Mouse (Mus musculus) testis, adult 2 months (tissue): ENCODE data around the gene Ddo. TPM values are rescaled to one million over a fixed set of nuclear protein-coding genes. Genes with fewer than 3 reads are reported as not detected.

Source experiments
- H3K27ac ChIP-seq: fragments of 200-500 bp; 2 replicates; pipeline ENCODE4 v1.5.1; 2012; ENCODE audit warnings: low read depth, low read length; ENCODE audit not compliant: control insufficient read depth, insufficient read depth
- H3K27me3 ChIP-seq: fragments of 200-500 bp; 2 replicates; pipeline ENCODE4 v1.6.1; 2012; ENCODE audit warnings: mild to moderate bottlenecking, low read length, moderate library complexity; ENCODE audit not compliant: control insufficient read depth, insufficient read depth
- H3K36me3 ChIP-seq: fragments of 200-500 bp; 2 replicates; pipeline ENCODE4 v1.6.1; 2012; ENCODE audit warnings: mild to moderate bottlenecking, low read length; ENCODE audit not compliant: control insufficient read depth, insufficient read depth
- H3K4me1 ChIP-seq: fragments of 200-500 bp; 2 replicates; pipeline ENCODE4 v1.6.1; 2012; ENCODE audit warnings: low read length; ENCODE audit not compliant: control insufficient read depth, insufficient read depth
- H3K4me3 ChIP-seq: fragments of 200-500 bp; 2 replicates; pipeline ENCODE4 v1.5.1; 2012; ENCODE audit warnings: low read depth, mild to moderate bottlenecking, low read length, moderate library complexity, mixed read lengths; ENCODE audit not compliant: control insufficient read depth
- CTCF ChIP-seq: fragments of 200-500 bp; IDR thresholded peaks from 2 replicates; pipeline ENCODE4 v1.5.1; 2012; ENCODE audit warnings: low read depth, mild to moderate bottlenecking, inconsistent platforms, low read length, moderate library complexity; ENCODE audit not compliant: control insufficient read depth, insufficient read depth, insufficient replicate concordance
- POLR2A ChIP-seq: fragments of 200-500 bp; IDR thresholded peaks from 2 replicates; pipeline ENCODE4 v1.6.1; 2012; ENCODE audit warnings: low read depth, mild to moderate bottlenecking, inconsistent platforms, low read length, moderate library complexity; ENCODE audit not compliant: control insufficient read depth
- polyA plus RNA-seq: library from polyadenylated mRNA; depleted of rRNA; stranded (reverse); fragments of >200 nt; gene quantifications from 2 replicates; pipeline ENCODE4 v1.2.3, GENCODE M21; 2012

Gene Ddo
- polyA plus RNA-seq, 1 experiment: 2.5 TPM

DNA sequence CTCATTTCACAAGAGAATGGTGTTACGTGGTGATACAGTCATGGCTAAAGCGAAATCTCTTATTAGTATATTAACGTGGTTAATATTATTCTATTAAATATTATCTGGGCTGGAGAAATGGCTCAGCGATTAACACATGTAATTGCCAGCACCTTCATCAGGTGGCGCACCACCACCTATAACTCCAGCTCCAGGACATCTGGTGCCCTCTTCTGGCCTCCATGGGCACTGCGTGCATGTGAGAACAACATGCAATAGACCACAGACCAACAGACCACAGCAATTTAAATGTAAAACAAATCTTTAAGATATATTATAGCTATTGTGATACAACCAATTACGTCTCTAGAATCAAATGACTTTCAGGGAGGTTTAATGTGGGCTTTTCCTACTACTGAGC lies 671 bp upstream of the Ddo start:
- no peak overlapping the region for H3K27ac ChIP-seq

DNA sequence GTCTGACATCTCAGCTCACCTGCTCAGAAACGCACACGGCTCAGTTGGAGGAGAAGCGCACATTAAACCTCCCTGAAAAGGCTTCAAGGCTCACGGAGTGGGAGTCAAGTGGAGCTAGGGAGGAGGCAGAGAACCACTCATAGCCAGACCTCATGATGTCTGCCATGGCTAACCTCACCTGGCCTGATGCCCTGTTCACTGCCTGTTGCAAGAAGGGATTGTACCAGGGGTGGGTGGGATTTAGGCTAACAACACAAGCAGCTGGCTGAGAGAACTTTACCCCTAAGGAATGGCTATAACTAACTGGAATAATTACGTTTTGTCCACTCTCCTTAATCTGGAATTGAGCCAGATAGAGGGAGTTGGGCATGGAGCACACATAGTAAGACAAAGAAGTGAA lies 646 bp downstream of the Ddo start:
- Histone ChIP-seq H3K4me1 (no peaks in the 10 kb centered on the region; the same call in 1 of the 2 replicates), H3K27me3 (no peaks in the 10 kb centered on the region), H3K27ac (no peak overlapping the region), H3K36me3 (no peaks in the 10 kb centered on the region), H3K4me3 (no peak overlapping the region)
- TF ChIP-seq CTCF: no peak
- TF ChIP-seq POLR2A: no peak

More for the DNA sequence above, 671 bp upstream of the Ddo start:
- Histone ChIP-seq H3K36me3 (no peaks in the 10 kb centered on the region), H3K27me3 (no peaks in the 10 kb centered on the region), H3K4me1 (no peaks in the 10 kb centered on the region; the same call in 1 of the 2 replicates), H3K4me3 (no peak overlapping the region)
- TF ChIP-seq CTCF (peak; percentile 76; the same call in 1 of the 2 replicates), POLR2A (no peak)

DNA sequence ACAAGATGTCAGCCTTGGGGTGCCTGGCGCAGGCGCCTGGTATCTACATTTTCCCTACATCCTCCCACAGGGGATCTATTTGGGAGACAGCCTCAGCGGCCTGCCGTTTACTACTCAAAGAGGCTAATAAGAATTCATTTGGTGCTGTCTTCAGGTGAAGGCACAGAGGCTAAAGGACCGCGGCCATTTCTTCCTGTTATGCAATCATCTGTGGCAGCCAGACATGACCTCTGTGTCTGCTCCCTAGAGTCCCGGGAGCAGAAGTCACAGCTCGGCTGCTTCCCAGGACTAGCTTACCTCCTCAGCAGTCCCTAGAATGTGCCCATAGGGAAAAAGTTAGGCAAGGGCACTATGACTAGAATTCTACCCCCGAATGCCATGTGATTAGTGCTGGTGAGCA lies 1.1 kb downstream of the Ddo start:
- H3K36me3 ChIP-seq: no peaks in the 10 kb centered on the region

DNA sequence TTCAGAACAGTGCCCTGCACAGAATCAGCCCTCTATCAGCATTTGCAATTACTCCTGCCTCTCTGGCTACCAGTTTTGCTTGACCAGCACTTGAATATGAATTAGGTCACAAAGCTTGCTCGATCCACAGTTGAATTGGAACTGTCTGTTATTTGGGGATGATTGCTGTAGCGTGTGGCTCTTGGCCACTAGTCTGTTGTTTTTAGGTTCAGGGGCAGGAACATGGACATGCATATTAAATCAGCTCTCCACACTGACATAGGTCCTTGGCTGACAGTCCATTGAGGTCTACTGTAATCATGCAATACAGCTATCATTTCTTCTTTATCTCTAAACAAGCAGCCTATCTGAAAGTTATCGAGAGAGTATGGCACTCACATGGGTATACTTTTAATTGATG lies 2.3 kb downstream of the Ddo start:
- H3K36me3 ChIP-seq: no peaks in the 10 kb centered on the region
- no peak overlapping the region for H3K27ac ChIP-seq
- no peaks in the 10 kb centered on the region; the same call in 1 of the 2 replicates for H3K4me1 ChIP-seq
- TF ChIP-seq POLR2A: no peak
- TF ChIP-seq CTCF: no peak
- no peak overlapping the region for H3K4me3 ChIP-seq
- H3K27me3 ChIP-seq: no peaks in the 10 kb centered on the region

More for the DNA sequence above, 1.1 kb downstream of the Ddo start:
- Histone ChIP-seq H3K27ac (no peak overlapping the region), H3K4me1 (no peaks in the 10 kb centered on the region; the same call in 1 of the 2 replicates), H3K4me3 (no peak overlapping the region), H3K27me3 (no peaks in the 10 kb centered on the region)
- TF ChIP-seq CTCF (no peak), POLR2A (no peak)

DNA sequence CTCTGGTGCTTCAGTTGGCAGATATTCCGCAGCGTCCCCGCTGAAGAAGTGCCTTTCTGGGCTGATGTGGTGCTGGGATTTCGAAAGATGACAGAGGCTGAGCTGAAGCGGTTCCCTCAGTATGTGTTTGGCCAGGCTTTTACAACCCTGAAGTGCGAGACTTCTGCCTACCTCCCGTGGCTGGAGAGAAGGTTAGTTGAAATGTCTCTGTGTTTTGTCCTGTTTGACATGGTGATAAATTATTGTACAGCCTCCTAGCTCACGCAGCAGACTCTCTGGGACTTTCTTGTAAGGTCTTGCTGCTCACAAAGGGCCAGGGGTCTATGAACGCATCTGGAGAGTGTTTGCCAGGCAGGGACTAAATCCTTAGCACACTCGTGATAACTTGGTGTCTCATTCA lies 7.5 kb downstream of the Ddo start:
- Histone ChIP-seq H3K27ac (no peak overlapping the region), H3K4me3 (no peak overlapping the region), H3K36me3 (no peaks in the 10 kb centered on the region), H3K27me3 (no peaks in the 10 kb centered on the region), H3K4me1 (no peaks in the 10 kb centered on the region; the same call in 1 of the 2 replicates)
- no peak for TF ChIP-seq CTCF
- TF ChIP-seq POLR2A: no peak

DNA sequence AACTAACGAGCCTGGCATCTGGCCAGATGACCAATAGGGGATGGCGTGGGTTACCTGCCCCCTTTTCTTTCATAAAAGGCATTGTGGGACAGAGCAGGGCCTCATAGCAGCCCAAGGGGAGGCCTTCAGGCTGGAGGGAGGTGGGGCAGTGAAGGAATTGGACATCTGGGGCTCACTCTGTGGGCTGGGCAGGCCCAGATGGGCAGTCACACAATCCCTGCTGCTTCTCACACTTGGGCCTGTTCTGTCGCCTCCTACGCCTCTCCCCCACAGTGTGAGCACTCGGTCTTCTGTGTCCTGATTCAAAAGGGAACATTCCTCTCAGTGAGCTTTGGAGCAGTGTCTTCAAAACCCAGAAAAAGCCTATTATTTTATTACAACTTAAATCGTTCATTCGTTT lies 8.5 kb downstream of the Ddo start:
- Histone ChIP-seq H3K27ac (no peak overlapping the region), H3K27me3 (no peaks in the 10 kb centered on the region), H3K4me3 (no peak overlapping the region), H3K4me1 (no peaks in the 10 kb centered on the region; the same call in 1 of the 2 replicates), H3K36me3 (no peaks in the 10 kb centered on the region)
- no peak for TF ChIP-seq CTCF
- TF ChIP-seq POLR2A: no peak

DNA sequence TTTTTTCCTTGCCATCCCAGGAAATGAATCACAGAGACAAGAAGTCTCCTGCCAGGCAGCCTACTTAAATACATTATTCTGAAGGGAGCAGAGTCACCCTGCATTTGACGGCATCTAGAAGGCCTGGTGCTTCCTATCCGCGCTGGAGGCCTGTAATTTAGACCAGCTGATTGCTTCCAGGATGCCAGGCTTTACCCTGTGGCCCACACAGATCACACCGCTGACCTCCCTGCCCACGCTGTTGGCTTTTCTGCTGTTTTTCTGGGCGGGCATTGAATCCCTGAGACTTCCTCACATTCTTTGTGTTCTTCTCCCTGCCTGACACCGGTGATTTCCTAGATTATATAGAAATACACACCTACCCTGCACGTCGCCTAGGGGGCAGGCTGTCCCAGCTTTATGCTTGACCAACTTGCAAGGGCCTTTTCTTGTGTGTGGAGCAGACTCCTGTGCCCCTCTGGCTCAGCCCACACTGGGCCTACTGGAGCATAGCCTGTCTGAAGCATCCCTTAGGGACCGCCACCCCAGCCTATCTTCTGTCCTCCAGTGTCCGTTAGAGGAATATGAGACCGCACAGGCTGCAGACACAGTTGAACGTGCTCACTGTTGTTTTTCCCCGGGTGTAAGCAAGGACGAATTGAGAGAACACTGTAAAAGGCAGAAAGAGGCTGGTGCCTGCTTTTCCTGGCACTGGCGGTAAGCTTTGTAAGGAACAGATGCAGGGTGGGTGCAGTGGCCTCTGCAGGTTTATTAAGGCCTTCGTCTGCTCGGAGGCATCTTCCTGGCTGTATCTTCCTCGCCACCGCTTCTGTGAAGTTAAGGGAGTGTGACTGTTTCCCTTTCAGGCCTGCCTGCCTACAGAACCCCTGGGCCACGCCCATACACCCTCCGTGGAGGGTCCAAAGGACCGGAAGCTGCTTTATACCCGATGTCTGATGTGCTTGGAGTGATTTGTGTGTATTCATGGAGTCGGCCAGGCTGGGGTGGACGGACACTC lies 9.3 kb downstream of the Ddo start:
- no peak overlapping the region for H3K4me3 ChIP-seq
- no peaks in the 10 kb centered on the region for H3K36me3 ChIP-seq
- no peaks in the 10 kb centered on the region; the same call in 1 of the 2 replicates for H3K4me1 ChIP-seq
- TF ChIP-seq CTCF (no peak), POLR2A (no peak)
- H3K27ac ChIP-seq: no peak overlapping the region
- no peaks in the 10 kb centered on the region for H3K27me3 ChIP-seq
